Mouse (Mus musculus) CH12.LX (cell line): ENCODE data around the gene Gm5737. TPM values are rescaled to one million over a fixed set of nuclear protein-coding genes. Genes with fewer than 3 reads are reported as not detected.

Source experiments
- DNase-seq: peaks from one replicate; pipeline ENCODE4 v3.0.0-alpha.2; 2013; ENCODE audit errors: extremely low read depth
- H3K27ac ChIP-seq: 2 replicates; pipeline ENCODE4 v1.5.1; 2012; ENCODE audit warnings: low read depth, mild to moderate bottlenecking, control low read depth, moderate library complexity; ENCODE audit not compliant: insufficient read depth
- H3K27me3 ChIP-seq: replicated peaks from 2 replicates; pipeline ENCODE3; 2012; ENCODE audit warnings: inconsistent platforms
- H3K36me3 ChIP-seq, 2 experiments: replicated peaks in 1 of 2; 2 replicates each; pipeline versions ENCODE3 to v1.6.1; 2012; ENCODE audit warnings: inconsistent platforms in 1 of 2, low read length in 1 of 2, mild to moderate bottlenecking in 1 of 2, mixed read lengths in 1 of 2, moderate library complexity in 1 of 2; ENCODE audit not compliant: control insufficient read depth in 1 of 2, insufficient read depth in 1 of 2
- H3K4me1 ChIP-seq, 2 experiments: 2 replicates each; pipeline ENCODE4 v1.6.1; 2012; ENCODE audit warnings: inconsistent platforms in 1 of 2, moderate library complexity in 1 of 2; ENCODE audit not compliant: insufficient read depth in 2 of 2, control insufficient read depth in 1 of 2
- H3K4me2 ChIP-seq: 2 replicates; pipeline ENCODE4 v1.6.1; 2012; ENCODE audit warnings: low read depth, mild to moderate bottlenecking, control low read depth; ENCODE audit not compliant: poor library complexity, insufficient read depth, severe bottlenecking
- H3K4me3 ChIP-seq, 3 experiments: fragments of 150-350 bp in 1 of 3; sonication (generic) in 1 of 3; replicated peaks in 1 of 3; 2 replicates each; pipeline versions ENCODE3 to v1.5.1; 2011 to 2012; ENCODE audit warnings: low read depth in 2 of 3, low read length in 2 of 3, mild to moderate bottlenecking in 2 of 3, moderate library complexity in 2 of 3, control low read depth in 1 of 3, improper control_type of control experiment in 1 of 3, inconsistent platforms in 1 of 3, mixed read lengths in 1 of 3; ENCODE audit not compliant: poor library complexity in 1 of 3
- H3K79me2 ChIP-seq: replicated peaks from 2 replicates; pipeline ENCODE4 v1.6.1; 2012; ENCODE audit warnings: mild to moderate bottlenecking, moderate library complexity; ENCODE audit not compliant: control insufficient read depth, poor library complexity, insufficient read depth, severe bottlenecking; ENCODE audit errors: extremely low read depth
- H3K9ac ChIP-seq: 2 replicates; pipeline ENCODE4 v1.6.1; 2012; ENCODE audit warnings: low read depth, mild to moderate bottlenecking, control low read depth, moderate library complexity; ENCODE audit not compliant: insufficient read depth
- H3K9me3 ChIP-seq: replicated peaks from 2 replicates; pipeline ENCODE3; 2012; ENCODE audit warnings: low read length, inconsistent platforms, mixed read lengths
- BHLHE40 ChIP-seq: IDR thresholded peaks from 2 replicates; pipeline ENCODE4 v1.6.1; 2011; ENCODE audit warnings: mild to moderate bottlenecking, low read depth, low read length, improper control_type of control experiment
- E2F4 ChIP-seq: IDR thresholded peaks from 2 replicates; pipeline ENCODE4 v1.6.1; 2011; ENCODE audit warnings: low read depth, low read length, improper control_type of control experiment; ENCODE audit not compliant: insufficient replicate concordance
- HCFC1 ChIP-seq: IDR thresholded peaks from 2 replicates; pipeline ENCODE4 v1.6.1; 2012; ENCODE audit warnings: low read depth, mild to moderate bottlenecking, inconsistent platforms, low read length, improper control_type of control experiment
- IRF4 ChIP-seq: IDR thresholded peaks from 2 replicates; pipeline ENCODE4 v1.6.1; 2014; ENCODE audit warnings: low read depth, mild to moderate bottlenecking, inconsistent platforms, low read length, improper control_type of control experiment
- MAX ChIP-seq: IDR thresholded peaks from 2 replicates; pipeline ENCODE4 v1.6.1; 2011; ENCODE audit warnings: low read length, improper control_type of control experiment
- MEF2A ChIP-seq: IDR thresholded peaks from 2 replicates; pipeline ENCODE4 v1.6.1; 2014; ENCODE audit warnings: low read depth, mild to moderate bottlenecking, inconsistent platforms, low read length, improper control_type of control experiment, borderline replicate concordance
- NRF1 ChIP-seq: IDR thresholded peaks from 2 replicates; pipeline ENCODE4 v1.6.1; 2014; ENCODE audit warnings: low read depth, mild to moderate bottlenecking, inconsistent platforms, low read length, improper control_type of control experiment, moderate library complexity
- POLR2A ChIP-seq: IDR thresholded peaks from 2 replicates; pipeline ENCODE4 v1.6.1; 2011; ENCODE audit warnings: low read depth, mild to moderate bottlenecking, improper control_type of control experiment, low read length
- POLR2AphosphoS2 ChIP-seq: IDR thresholded peaks from 2 replicates; pipeline ENCODE4 v1.6.1; 2011; ENCODE audit warnings: low read depth, low read length, improper control_type of control experiment
- RCOR1 ChIP-seq: conservative IDR thresholded peaks from 2 replicates; pipeline ENCODE4 v1.6.1; 2012; ENCODE audit warnings: low read depth, mild to moderate bottlenecking, inconsistent platforms, low read length, improper control_type of control experiment
- UBTF ChIP-seq: IDR thresholded peaks from 2 replicates; pipeline ENCODE4 v1.6.1; 2012; ENCODE audit warnings: low read depth, mild to moderate bottlenecking, inconsistent platforms, low read length, improper control_type of control experiment, moderate library complexity
- USF2 ChIP-seq: conservative IDR thresholded peaks from 2 replicates; pipeline ENCODE4 v1.6.1; 2011; ENCODE audit warnings: low read depth, low read length, improper control_type of control experiment
- ZNF384 ChIP-seq: IDR thresholded peaks from 2 replicates; pipeline ENCODE4 v1.6.1; 2012; ENCODE audit warnings: low read depth, low read length, improper control_type of control experiment, inconsistent platforms
- dilution Hi-C: fragments of 300-500 bp; cut with MboI; formaldehyde crosslinking; loops from 2 replicates; pipeline ENCODE4 v1.14.3; 2020; ENCODE audit warnings: low sequenced_read_pairs; ENCODE audit not compliant: extremely low pct_unique_long_range_greater_than_20kb, extremely low pct_ligation_motif_present
- in situ Hi-C: fragments of 300-500 bp; cut with MboI; formaldehyde crosslinking; loops from 3 replicates; pipeline ENCODE4 v1.14.3; 2019; ENCODE audit warnings: low sequenced_read_pairs, low pct_ligation_motif_present, low pct_unique_long_range_greater_than_20kb, mixed read lengths
- polyA plus RNA-seq: library from polyadenylated mRNA; unstranded; fragments of >175 nt; gene quantifications from 2 replicates; pipeline ENCODE4 v1.2.1, GENCODE M21; 2012; ENCODE audit warnings: low read depth; ENCODE audit not compliant: insufficient read length
- total RNA-seq, 2 experiments: library from RNA; depleted of rRNA; stranded (reverse); fragments of 300-350 nt in 1 of 2; fragments of >200 nt in 1 of 2; gene quantifications; 2 replicates each; pipeline ENCODE4 v1.2.3; 2012 to 2014

The Gm5737 gene
- total and polyA plus RNA-seq, 3 experiments: not detected

GRCm38 (mm10) chr7:120878271-120878670, 66.1 kb downstream of the Gm5737 start:
- no peaks in the 10 kb centered on the region for H3K9me3 ChIP-seq
- peaks cover 0 to 39% of the 10 kb centered on the region in 2 experiments for H3K36me3 ChIP-seq
- dilution Hi-C loops (no loop called here), in situ Hi-C loops (no loop called here)
- peaks cover 3 to 39% of the 10 kb centered on the region in 2 experiments; a peak in 2 of 4 replicates for H3K4me1 ChIP-seq
- no peaks in the 10 kb centered on the region for H3K27me3 ChIP-seq
- no peak overlapping the region for H3K9ac ChIP-seq
- H3K4me3 ChIP-seq: no peak overlapping the region
- H3K27ac ChIP-seq: no peak overlapping the region
- H3K4me2 ChIP-seq: no peak overlapping the region
- TF ChIP-seq NRF1 (no peak), E2F4 (no peak), HCFC1 (no peak)
- H3K79me2 ChIP-seq: no peaks in the 10 kb centered on the region
- DNase-seq: no peak

- Histone ChIP-seq H3K4me3 (no peak overlapping the region), H3K4me2 (no peak overlapping the region), H3K27ac (no peak overlapping the region), H3K79me2 (no peaks in the 10 kb centered on the region), H3K9ac (no peak overlapping the region), H3K27me3 (no peaks in the 10 kb centered on the region), H3K9me3 (peaks cover 7% of the 10 kb centered on the region), H3K4me1 (peaks cover 3 to 44% of the 10 kb centered on the region in 2 experiments; a peak in 2 of 4 replicates), H3K36me3 (peaks cover 0 to 46% of the 10 kb centered on the region in 2 experiments)
- dilution Hi-C loops: no loop called here
- in situ Hi-C loops: no loop called here
- TF ChIP-seq POLR2AphosphoS2 (no peak), USF2 (no peak), UBTF (no peak), BHLHE40 (no peak)
- DNase-seq: no peak
Measured at GRCm38 (mm10) chr7:120879972-120880371, 67.8 kb downstream of the Gm5737 start.

- TF ChIP-seq POLR2A: no peak
- TF ChIP-seq IRF4: no peak
- TF ChIP-seq E2F4: no peak
- no peak for TF ChIP-seq MEF2A
- TF ChIP-seq MAX: no peak
- no peak for TF ChIP-seq ZNF384
- no peak for TF ChIP-seq RCOR1
- in situ Hi-C loops (no loop called here), dilution Hi-C loops (no loop called here)
- no peak overlapping the region for H3K4me3 ChIP-seq
- H3K27ac ChIP-seq: no peak overlapping the region
- H3K4me1 ChIP-seq: peaks cover 3 to 41% of the 10 kb centered on the region in 2 experiments; a peak in 2 of 4 replicates
- H3K9me3 ChIP-seq: peaks cover 7% of the 10 kb centered on the region
- peaks cover 0 to 54% of the 10 kb centered on the region in 2 experiments for H3K36me3 ChIP-seq
- H3K79me2 ChIP-seq: no peaks in the 10 kb centered on the region
- no peak overlapping the region for H3K9ac ChIP-seq
- no peak overlapping the region for H3K4me2 ChIP-seq
- DNase-seq: no peak
- no peaks in the 10 kb centered on the region for H3K27me3 ChIP-seq
Measured at GRCm38 (mm10) chr7:120880770-120881169, 68.6 kb downstream of the Gm5737 start.

Other genes with a start within 250 kb of the Gm5737 start
- 155 and 158 TPM in 2 replicates for gene Uqcrc2, start 177.2 kb upstream of the Gm5737 start, total RNA-seq (2012; rRNA removed)
- 318 and 341 TPM in 2 replicates for gene Uqcrc2, start 177.2 kb upstream of the Gm5737 start, total RNA-seq (2014; rRNA removed)
- 237 TPM in 2 replicates for gene Uqcrc2, start 177.2 kb upstream of the Gm5737 start, polyA plus RNA-seq
- 0.51 and 0.59 TPM in 2 replicates for gene Pdzd9, start 142.0 kb upstream of the Gm5737 start, total RNA-seq (2012; rRNA removed)
- not detected in 2 replicates for gene Pdzd9, start 142.0 kb upstream of the Gm5737 start, total RNA-seq (2014; rRNA removed)
- gene Pdzd9, start 142.0 kb upstream of the Gm5737 start, polyA plus RNA-seq: 0.30 and 0.39 TPM in 2 replicates
- gene Mosmo, start 134.7 kb upstream of the Gm5737 start, total RNA-seq (2012; rRNA removed): 14.0 and 15.9 TPM in 2 replicates
- gene Mosmo, start 134.7 kb upstream of the Gm5737 start, total RNA-seq (2014; rRNA removed): 19.0 and 21.8 TPM in 2 replicates
- gene Mosmo, start 134.7 kb upstream of the Gm5737 start, polyA plus RNA-seq: 10.4 and 10.9 TPM in 2 replicates
- gene Vwa3a, start 73.0 kb upstream of the Gm5737 start, total RNA-seq (2012; rRNA removed): not detected in 2 replicates
- not detected in 2 replicates for gene Vwa3a, start 73.0 kb upstream of the Gm5737 start, total RNA-seq (2014; rRNA removed)
- gene Vwa3a, start 73.0 kb upstream of the Gm5737 start, polyA plus RNA-seq: not detected in 2 replicates
- gene Eef2k, start 30.5 kb downstream of the Gm5737 start, total RNA-seq (2012; rRNA removed): 8.0 and 13.9 TPM in 2 replicates
- 5.0 and 5.5 TPM in 2 replicates for gene Eef2k, start 30.5 kb downstream of the Gm5737 start, total RNA-seq (2014; rRNA removed)
- 13.7 and 15.5 TPM in 2 replicates for gene Eef2k, start 30.5 kb downstream of the Gm5737 start, polyA plus RNA-seq
- 33.6 and 33.7 TPM in 2 replicates for gene Polr3e, start 105.4 kb downstream of the Gm5737 start, total RNA-seq (2012; rRNA removed)
- 22.3 and 25.3 TPM in 2 replicates for gene Polr3e, start 105.4 kb downstream of the Gm5737 start, total RNA-seq (2014; rRNA removed)
- gene Polr3e, start 105.4 kb downstream of the Gm5737 start, polyA plus RNA-seq: 38.1 and 38.2 TPM in 2 replicates
- 5.7 and 10.5 TPM in 2 replicates for gene Cdr2, start 169.9 kb downstream of the Gm5737 start, total RNA-seq (2012; rRNA removed)
- gene Cdr2, start 169.9 kb downstream of the Gm5737 start, total RNA-seq (2014; rRNA removed): 9.5 and 10.4 TPM in 2 replicates
- gene Cdr2, start 169.9 kb downstream of the Gm5737 start, polyA plus RNA-seq: 8.7 and 9.5 TPM in 2 replicates
- 0.63 TPM in 1 of 2 replicates, not detected in the other for gene Mfsd13b, start 170.1 kb downstream of the Gm5737 start, total RNA-seq (2012; rRNA removed)
- not detected in 2 replicates for gene Mfsd13b, start 170.1 kb downstream of the Gm5737 start, total RNA-seq (2014; rRNA removed)
- not detected in 2 replicates for gene Mfsd13b, start 170.1 kb downstream of the Gm5737 start, polyA plus RNA-seq
- gene Mettl9, start 222.1 kb downstream of the Gm5737 start, total RNA-seq (2012; rRNA removed): 21.7 and 25.8 TPM in 2 replicates
- 75.0 and 82.4 TPM in 2 replicates for gene Mettl9, start 222.1 kb downstream of the Gm5737 start, total RNA-seq (2014; rRNA removed)
- 42.0 and 44.3 TPM in 2 replicates for gene Mettl9, start 222.1 kb downstream of the Gm5737 start, polyA plus RNA-seq